Mouse (Mus musculus) CD8-positive naive resting alpha-beta T cell, adult 2 months (primary cell): Measurements from ENCODE around the gene Spint5.
A peak's percentile ranks its signal among the peaks of the same experiment; 100 is the strongest.
"Not testable (repeated sequence)": the region's sequence is repeated elsewhere in the genome, so short reads cannot be mapped to it uniquely, and the experiment has no call there.

Source experiments
- DNase-seq, 2 experiments: peaks; one replicate each; pipeline ENCODE4 v3.0.0; 2022; ENCODE audit warnings: low read depth in 2 of 2, low spot score in 2 of 2

Spint5 gene

DNA sequence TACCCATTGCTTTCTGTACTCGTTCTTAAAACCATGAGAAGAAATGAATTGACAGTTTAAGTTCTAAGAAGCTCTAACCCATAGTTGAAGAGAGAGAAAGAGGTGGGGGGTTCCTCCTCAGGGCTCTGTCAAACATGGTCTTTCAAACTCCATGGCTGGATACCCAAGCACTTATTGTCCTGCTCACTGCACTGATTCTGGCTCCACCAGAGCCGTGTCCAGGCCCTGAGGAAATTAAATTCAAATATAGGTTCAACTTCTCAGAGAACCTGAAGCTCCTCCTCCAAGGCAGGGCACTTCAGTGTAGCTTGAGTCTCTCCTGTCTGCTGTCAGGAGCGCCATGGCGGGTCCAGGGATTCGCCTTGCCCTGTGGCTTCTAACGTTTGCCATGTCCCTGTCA is at the start of gene Spint5:
Gene Spint5, plus strand, starts transcription at position 301 of the 400 bp plus-strand sequence.
- no peak for DNase-seq

DNA sequence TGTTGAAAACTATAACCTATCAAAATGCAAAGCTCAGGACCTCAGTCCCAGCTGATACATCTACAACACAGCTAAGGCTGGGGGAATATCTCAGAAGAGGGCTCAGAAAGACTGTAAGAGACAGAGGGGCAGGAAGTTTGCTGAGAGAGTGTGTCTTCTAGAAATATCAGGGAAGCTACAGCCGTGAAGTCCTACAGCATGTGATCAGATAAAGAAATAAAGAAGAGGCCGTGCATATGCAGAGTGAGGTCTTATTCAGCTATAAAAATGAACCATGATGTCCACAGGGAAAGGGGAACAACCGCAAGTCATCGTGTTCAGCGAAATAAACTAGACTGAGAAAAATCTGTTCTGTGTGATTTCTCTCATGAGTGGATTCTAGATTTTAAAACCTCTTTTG is 44.8 kb upstream of the Spint5 start:
- DNase-seq = no peak

DNA sequence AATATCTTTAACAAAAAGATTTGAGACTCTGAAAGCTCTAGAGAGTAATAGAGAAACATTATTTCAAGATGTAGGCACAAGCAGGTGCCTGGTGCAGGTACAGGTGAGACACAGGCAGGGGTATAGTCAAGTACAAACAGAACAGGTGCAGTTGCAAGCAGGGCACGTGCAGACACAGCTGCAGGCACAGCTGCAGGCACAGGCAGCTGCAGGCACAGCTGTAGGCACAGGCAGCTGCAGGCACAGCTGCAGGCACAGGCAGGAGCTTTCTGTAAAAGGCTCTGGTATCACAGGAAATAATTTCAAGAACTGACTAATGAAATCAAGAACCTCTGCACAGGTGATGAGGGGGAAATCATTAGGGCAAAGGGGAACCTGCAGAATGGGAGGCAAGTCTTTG is 44.2 kb upstream of the Spint5 start:
- no peak for DNase-seq

DNA sequence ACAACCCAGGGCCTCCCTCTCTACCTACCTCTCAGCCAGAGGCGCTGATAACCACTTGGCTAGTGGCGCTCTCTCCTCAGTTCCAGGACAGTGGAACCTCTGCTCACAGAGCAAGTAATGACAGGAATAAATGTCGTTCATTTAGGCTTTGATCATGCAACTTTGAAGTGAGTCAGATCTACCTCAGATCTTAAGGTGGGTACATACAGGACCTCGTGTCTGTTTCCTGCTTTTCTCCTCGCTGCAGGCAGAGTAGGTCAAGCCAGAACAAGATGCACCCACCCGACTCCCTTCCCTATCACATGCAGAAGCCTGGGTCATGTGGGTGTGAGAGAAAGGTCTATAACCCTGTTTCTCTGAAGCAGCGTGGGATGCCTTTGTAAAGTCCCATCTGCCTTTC is 41.1 kb upstream of the Spint5 start, which contains the start of gene Wfdc11:
Gene Wfdc11, minus strand, starts transcription at position 101 of the 400 bp plus-strand sequence.
- DNase-seq = no peak

DNA sequence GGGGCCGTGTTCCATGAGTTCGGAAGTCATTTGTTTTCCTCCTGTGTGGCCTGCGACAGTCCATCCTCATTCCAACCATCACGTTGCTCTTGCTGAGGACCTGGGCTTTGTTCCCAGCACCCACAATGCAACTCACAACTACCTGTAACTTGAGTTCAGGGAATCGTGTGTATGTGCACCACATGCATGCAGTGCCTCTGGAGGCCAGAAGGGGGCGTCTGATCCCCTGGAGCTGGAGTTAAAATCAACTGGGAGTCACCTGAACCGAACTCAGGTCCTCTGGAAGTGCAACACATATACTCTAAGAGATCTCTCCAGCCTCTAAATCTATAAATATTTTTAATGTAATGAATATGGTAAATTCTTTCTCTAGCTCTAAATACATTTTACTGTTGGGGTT is 39.0 kb upstream of the Spint5 start:
- no peak for DNase-seq

DNA sequence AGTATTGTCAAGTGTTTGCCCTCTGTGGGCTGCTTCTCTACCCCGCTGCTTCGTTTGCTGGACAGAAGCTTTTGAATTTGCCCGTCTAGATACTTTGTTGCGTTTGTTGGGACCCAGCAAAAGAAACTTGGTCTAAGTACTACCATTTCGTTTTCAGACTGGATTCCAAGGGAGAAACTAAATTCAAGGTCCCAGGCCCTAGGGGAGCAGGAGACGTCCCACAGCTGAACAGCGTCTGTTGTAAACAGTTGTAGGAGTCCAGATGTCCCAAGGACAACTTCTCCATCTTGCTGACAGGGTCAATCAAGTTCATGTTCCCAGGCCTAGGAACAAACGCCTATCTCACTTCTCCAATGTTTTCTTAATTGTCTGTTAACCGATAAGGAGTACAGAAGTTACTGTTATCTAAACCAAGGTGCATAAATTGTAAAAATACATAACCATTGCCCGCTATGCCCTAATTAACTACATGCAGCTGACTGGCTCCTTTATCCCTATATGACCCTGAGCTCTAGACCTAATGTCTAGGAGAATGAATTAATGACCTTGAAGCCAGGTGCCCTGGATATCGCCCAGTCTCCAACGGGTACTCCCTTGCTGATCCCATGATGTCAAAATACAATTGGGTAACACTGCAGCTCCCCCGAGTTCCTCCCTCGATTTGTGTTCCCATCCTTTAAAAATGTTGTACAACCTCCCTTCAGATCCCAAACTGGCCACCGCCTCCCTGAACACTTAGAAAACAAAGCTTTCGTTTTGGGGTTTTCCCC is 38.0 kb upstream of the Spint5 start:
- DNase-seq = no peak

DNA sequence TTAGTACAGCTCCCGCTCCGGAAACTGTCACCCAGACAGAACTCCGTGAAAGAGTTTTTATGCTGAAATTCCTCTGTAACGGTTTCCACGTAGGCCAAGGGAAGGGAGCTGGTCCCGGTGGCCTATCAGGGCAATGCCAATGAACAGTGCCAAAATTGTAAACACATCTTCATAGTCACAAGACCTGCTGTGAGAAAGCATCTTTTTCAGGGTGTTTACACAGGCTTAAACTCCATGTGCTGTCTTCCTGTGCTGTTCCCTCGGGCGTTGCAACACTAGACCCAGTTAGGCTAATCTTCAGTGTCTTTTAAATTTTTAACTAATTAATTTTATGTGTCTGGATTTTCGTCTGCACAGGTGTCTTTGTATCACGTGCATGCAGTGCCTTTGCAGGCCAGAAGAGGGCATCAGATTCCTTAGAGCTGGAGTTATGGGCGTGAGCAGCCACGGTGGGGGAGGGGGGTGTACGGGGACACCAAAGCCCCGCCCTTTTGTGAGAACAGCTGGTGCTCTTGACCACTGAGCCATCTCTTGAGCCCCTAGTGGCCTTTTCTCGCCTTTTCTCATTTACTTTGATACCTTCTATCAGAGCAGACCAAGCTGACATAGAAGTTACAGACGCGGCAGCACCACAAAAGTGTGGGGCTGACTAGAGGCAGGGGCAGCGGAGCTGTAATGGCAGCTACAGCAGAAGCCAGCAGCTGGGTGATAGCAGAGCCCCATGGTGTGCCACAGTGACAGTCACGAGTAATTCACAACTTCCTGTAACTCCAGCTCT is 36.1 kb upstream of the Spint5 start:
- DNase-seq = peak; percentile 20 to 53

DNA sequence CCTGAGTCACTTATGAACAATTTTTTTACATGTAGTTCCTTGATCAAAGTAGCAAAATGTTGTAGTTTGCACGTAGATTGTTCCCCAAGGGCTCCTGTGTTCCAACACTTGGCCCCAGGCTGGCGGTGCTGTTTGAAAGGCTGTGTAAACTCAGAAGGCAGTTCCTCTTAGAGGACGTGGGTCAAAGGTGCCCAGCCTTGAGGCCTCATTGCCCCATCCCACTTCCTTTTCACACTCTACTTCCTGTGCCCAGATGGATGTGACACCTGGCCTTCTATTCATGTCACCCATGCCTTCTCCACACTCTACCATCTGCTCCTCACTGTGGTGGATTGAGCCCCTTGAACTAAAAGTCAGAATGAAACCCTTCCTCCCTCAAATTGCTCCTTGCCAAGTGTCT is 35.2 kb upstream of the Spint5 start:
- DNase-seq = no peak

DNA sequence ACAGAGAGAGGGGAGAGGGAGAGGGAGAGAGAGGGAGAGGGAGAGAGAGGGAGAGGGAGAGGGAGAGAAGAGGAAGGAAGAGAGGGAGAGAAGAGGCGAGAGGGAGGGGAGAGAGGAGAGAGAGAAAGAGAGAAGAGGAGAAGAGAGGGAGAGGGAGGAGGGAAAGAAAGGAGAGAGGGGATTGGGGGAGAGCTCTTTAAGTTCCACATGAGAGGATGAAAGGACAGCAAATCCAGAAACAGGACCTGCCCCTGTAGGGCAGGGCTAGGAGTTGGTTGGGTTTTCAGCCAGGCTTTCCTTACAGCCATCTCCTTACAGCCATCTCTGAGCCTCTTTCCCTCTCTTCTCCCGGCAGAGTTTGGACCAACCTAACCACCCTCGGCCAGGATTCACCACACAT is 30.3 kb upstream of the Spint5 start, which contains the start of gene Wfdc13:
Gene Wfdc13, plus strand, starts transcription at position 301 of the 400 bp plus-strand sequence.
- no peak for DNase-seq

DNA sequence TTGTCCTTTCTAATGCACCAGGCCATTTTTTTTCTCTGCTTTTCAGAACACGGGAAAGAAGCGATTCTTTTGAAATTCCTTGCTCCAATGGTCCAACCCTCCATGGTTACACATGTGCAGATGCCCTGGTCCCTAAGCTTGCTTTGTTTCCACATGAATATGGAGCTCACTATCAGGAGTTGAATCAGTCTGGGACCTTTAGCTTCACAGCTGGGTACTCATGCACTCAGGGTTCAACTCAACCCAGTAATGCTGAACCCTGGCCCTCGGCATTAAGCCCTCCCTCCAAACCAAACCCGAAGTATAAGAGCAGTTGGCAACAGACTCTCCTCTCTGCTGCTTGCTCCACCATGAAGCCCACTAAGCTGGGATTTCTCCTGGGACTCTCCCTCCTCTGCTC is 16.9 kb upstream of the Spint5 start, which contains the start of gene Spint4:
Gene Spint4, plus strand, starts transcription at position 301 of the 400 bp plus-strand sequence.
- DNase-seq = no peak

DNA sequence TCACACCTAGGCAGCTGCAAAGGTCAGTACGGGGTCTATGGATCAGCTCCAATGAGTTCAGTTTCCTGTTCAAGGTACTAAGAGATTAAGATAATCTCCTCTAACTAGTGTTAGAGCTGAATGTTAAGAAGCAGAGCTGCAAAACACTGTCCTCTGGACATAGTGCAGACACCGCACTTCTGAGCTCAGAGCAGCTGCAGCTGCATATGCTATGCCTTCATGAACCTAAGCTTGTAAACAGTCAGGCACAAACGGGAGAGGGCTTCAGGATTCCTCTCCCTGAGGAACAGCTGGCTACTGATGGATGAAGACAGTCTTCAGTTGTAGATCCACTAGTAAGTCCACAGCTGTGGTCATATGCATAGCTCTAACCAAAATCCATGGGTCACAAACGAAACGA is 14.1 kb upstream of the Spint5 start:
- no peak for DNase-seq

DNA sequence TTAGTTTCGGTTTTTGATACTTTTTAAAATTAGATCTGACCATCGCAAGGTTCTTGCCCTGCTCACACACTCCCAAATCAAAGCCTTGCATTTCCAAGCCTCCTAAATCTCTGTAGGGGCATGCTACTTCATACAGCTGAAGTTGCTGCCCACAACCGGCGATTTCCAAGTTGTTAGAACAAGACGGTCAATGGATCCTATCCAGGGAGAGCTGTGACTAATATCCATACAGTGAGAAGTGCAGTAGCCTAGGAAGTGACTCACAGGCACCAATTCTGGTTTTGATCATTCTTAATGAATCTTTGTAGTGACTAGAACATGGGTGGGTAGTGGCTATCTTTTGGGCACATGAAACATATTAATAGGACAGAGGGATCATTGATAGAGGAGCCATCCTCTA is 13.3 kb upstream of the Spint5 start:
- DNase-seq = no peak

DNA sequence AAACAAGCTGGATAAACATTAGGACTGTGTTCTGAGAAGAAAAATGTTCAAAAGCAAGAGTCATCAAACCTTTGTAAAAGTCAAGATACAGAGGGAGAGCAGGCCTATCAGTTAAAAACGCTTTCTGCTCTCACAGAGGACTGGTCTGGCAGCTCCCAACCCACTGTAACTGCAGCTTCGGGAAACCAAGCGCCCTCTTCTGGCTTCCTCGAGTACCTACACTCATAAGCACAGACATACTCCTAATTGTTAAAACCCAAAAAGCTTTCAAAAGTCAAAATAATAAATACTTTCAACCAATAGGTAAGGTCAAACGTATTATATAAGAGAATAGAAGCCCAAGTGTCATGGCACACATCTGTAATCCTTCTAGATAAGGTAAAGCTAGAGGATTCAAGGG is 10.9 kb upstream of the Spint5 start:
- DNase-seq = no peak

DNA sequence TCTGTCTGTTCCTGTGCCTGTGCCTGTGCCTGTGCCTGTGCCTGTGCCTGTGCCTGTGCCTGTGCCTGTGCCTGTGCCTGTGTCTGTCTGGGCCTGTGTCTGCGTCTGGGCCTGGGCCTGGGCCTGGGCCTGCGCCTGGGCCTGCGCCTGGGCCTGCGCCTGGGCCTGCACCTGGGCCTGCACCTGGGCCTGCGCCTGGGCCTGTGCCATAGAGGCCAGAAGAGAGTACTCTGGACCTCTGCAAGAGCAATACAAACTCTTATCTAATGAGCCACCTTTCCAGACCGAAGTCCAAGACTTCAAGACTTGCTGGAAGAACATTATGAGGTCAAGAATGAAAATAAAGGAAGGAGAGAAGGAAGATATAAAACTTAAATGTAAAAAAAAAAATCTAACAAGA is 9.8 kb upstream of the Spint5 start:
- DNase-seq = no peak

DNA sequence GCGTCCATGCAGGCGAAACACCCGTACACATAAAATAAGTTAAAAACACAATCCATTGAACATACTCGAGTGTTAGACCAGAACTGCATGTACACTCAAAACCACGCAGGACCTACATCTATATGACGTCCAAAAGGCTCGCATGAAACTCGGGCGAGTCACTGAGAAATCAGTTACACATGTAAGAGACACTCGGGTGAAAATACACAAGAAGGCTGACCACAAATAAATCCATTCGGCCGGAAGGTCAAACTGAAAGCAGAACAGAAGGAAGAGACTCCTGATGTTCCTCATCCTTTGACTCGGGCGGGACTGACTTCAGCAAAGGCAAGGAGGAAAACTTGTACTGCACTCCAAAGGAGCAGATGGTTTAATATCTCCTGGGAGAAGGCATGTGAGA is 9.1 kb upstream of the Spint5 start:
- no peak for DNase-seq

DNA sequence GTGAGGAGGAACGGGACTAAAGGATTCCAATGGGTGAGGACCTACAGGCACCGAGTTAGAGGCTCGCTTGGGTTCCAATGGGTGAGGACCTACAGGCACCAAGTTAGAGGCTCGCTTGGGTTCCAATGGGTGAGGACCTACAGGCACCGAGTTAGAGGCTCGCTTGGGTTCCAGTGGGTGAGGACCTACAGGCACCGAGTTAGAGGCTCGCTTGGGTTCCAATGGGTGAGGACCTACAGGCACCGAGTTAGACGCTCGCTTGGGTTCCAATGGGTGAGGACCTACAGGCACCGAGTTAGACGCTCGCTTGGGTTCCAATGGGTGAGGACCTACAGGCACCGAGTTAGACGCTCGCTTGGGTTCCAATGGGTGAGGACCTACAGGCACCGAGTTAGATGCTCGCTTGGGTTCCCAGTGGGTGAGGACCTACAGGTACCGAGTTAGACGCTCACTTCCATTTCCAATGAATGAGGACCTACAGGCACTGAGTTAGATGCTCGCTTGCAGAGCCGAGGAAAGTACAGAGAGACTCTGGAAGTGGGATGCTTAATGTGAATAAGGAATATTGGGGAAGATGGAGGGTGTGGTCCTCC is 1.2 kb downstream of the Spint5 start:
- not testable (repeated sequence) for DNase-seq

DNA sequence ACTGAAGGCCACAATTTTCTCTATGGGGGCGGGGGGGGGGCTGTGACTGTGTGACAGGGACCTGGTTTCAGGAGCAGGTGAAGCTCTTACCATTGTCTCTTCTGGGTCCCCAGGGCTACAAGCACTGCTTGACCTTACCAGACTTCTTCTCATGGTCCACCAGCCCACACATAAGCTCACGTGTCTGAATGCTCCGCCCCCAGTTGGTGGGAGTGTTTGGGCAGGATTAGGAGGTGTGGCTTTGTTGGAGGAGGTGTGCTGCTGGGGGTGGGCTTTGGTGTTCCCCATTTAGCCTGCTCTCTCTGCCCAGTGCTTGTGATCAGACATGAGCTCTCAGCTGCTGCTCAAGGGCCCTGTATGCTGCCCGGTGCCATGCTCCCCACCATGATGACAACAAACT is 8.2 kb downstream of the Spint5 start:
- no peak for DNase-seq

DNA sequence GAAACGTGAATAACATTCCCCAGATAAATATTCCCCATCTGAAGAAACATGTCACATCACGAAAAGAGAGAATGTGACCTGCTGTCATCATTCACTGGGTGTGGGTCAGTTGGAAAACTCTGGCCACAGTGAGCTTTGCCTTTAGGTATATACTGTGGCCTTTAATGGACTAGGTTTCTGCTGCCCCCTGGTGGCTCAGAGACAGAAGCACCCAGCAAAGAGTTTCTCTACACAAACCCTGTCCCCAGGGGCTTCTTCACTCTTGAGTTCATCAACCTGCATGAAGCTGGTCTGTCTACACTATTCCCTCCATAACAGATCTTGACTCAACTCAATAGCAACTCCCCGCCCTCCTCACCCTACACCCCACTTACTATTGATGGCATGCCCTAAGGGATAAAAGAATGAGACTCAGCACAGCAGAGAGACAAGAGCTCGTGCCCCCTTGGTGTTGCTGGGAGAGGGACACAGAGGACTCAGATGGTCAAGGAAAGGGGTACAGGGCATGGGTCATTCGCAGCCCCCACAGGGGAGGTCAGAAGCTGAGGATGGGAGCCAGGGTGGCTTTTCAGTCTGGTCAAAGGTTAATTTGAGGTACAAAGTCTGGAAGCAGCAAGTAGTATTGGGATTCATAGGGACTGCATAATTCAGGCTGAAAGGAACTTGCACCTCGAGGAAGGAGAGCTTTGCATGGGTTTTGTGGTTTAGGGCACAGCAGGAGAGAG is 11.0 kb downstream of the Spint5 start:
- peak; percentile 30 to 63 for DNase-seq

DNA sequence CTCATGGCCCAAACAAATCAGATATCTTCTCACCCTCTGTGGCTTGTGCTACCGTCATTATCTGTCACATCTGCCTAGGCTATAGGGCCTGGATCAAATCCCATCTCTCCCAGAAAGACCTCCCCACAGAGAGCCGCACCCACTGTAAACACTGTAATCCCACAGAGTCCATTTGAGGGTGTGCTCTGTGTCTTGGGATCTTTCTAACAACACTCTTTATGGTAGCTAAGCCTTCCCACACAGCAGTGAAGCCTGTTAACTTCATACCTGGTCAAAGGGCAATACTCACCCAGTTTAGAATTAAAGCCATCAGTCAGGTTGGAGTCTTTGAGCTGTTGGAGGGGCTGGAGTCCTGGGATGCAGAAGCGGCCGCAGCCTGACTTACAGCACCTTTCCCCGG is 16.6 kb downstream of the Spint5 start:
- DNase-seq = no peak

DNA sequence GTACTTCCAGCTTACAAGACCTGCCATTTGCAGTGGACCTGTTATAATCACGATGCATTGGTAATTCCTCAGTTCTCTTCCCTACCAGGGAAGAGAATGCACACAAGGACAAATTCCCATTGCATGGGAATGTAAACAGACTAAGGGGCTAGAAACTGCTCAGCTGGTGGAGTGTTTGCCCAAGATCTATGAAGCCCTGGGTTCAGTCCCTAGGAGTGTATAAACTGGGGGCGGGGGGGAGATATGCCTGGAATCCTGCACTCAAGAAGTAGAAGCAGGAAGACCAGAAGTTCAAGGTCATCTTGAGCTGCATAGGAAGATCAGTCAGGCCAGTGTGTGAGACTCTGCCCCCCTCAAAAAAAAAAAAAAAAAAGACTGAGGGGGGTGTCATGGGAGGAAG is 18.2 kb downstream of the Spint5 start:
- DNase-seq = no peak

DNA sequence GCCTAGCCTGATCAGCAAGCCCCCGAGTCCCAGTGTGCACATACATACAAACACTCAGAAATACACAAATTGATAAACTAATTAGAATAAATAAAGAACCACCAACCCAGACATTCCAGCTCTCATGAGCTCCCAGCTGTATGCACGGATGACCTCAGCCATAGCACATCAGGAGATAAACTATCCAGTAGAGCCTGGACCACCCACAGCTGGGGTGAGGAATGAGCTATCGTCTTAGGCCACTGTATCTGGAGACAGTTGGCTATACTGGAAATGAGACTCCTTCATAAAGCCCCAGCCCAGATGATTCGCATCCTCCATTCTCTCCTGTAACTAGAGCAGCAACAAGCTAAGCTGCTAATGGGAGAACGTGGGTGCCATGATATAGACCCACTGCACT is 19.7 kb downstream of the Spint5 start:
- DNase-seq = no peak
